Mouse (Mus musculus): ENCODE measurements at regions not wholly inside any gene's neighbourhood (a gene's known extent, or its start where the extent isn't known, plus 50 kb on each side); places are given as distances from the start of the nearest gene placed in this dataset.

GRCm38 (mm10) chr10:9204096-9204495 lies 318.2 kb upstream of the Sash1 start:
- no peak for TF ChIP-seq CTCF (IDR thresholded peaks at IDR 0.05; ENCODE audit: low read depth, low read length)
- TF ChIP-seq POLR2A (IDR thresholded peaks at IDR 0.05; ENCODE audit: borderline replicate concordance, low read depth, low read length) = no peak
- no peaks in the 10 kb centered on the region for H3K4me1 ChIP-seq (ENCODE audit: control insufficient read depth, insufficient read depth, low read length)
- no peak overlapping the region for H3K4me3 ChIP-seq (ENCODE audit: insufficient read depth, low read length)
- H3K27ac ChIP-seq (ENCODE audit: insufficient read depth, low read depth, low read length) = no peak overlapping the region

- H3K27ac ChIP-seq (ENCODE audit: insufficient read depth, low read depth, low read length) = no peak overlapping the region
- no peaks in the 10 kb centered on the region for H3K4me1 ChIP-seq (ENCODE audit: control insufficient read depth, insufficient read depth, low read length)
- TF ChIP-seq CTCF (IDR thresholded peaks at IDR 0.05; ENCODE audit: low read depth, low read length) = no peak
- no peak for TF ChIP-seq POLR2A (IDR thresholded peaks at IDR 0.05; ENCODE audit: borderline replicate concordance, low read depth, low read length)
- no peak overlapping the region for H3K4me3 ChIP-seq (ENCODE audit: insufficient read depth, low read length)
These were observed 317.5 kb upstream of the Sash1 start for GRCm38 (mm10) chr10:9203323-9203722.

GRCm38 (mm10) chr10:9202922-9203321 lies 317.1 kb upstream of the Sash1 start:
- Histone ChIP-seq H3K27ac (ENCODE audit: insufficient read depth, low read depth, low read length) (no peak overlapping the region), H3K4me1 (ENCODE audit: control insufficient read depth, insufficient read depth, low read length) (no peaks in the 10 kb centered on the region), H3K4me3 (ENCODE audit: insufficient read depth, low read length) (no peak overlapping the region)
- TF ChIP-seq CTCF (IDR thresholded peaks at IDR 0.05; ENCODE audit: low read depth, low read length) = no peak
- TF ChIP-seq POLR2A (IDR thresholded peaks at IDR 0.05; ENCODE audit: borderline replicate concordance, low read depth, low read length) = no peak

GRCm38 (mm10) chr10:9174997-9175396 lies 289.1 kb upstream of the Sash1 start:
- Histone ChIP-seq H3K4me1 (ENCODE audit: control insufficient read depth, insufficient read depth, low read length) (no peaks in the 10 kb centered on the region), H3K4me3 (ENCODE audit: insufficient read depth, low read length) (no peak overlapping the region), H3K27ac (ENCODE audit: insufficient read depth, low read depth, low read length) (no peak overlapping the region)
- no peak for TF ChIP-seq CTCF (IDR thresholded peaks at IDR 0.05; ENCODE audit: low read depth, low read length)
- TF ChIP-seq POLR2A (IDR thresholded peaks at IDR 0.05; ENCODE audit: borderline replicate concordance, low read depth, low read length) = no peak

GRCm38 (mm10) chr10:9173509-9173908 lies 287.6 kb upstream of the Sash1 start:
- no peak overlapping the region for H3K4me3 ChIP-seq (ENCODE audit: insufficient read depth, low read length)
- no peak overlapping the region for H3K27ac ChIP-seq (ENCODE audit: insufficient read depth, low read depth, low read length)
- no peaks in the 10 kb centered on the region for H3K4me1 ChIP-seq (ENCODE audit: control insufficient read depth, insufficient read depth, low read length)
- no peak for TF ChIP-seq CTCF (IDR thresholded peaks at IDR 0.05; ENCODE audit: low read depth, low read length)
- TF ChIP-seq POLR2A (IDR thresholded peaks at IDR 0.05; ENCODE audit: borderline replicate concordance, low read depth, low read length) = no peak

GRCm38 (mm10) chr10:9168725-9169124 lies 282.9 kb upstream of the Sash1 start:
- Histone ChIP-seq H3K4me1 (ENCODE audit: control insufficient read depth, insufficient read depth, low read length) (no peaks in the 10 kb centered on the region), H3K27ac (ENCODE audit: insufficient read depth, low read depth, low read length) (no peak overlapping the region), H3K4me3 (ENCODE audit: insufficient read depth, low read length) (no peak overlapping the region)
- TF ChIP-seq POLR2A (IDR thresholded peaks at IDR 0.05; ENCODE audit: borderline replicate concordance, low read depth, low read length) = no peak
- TF ChIP-seq CTCF (IDR thresholded peaks at IDR 0.05; ENCODE audit: low read depth, low read length) = no peak

- TF ChIP-seq POLR2A (IDR thresholded peaks at IDR 0.05; ENCODE audit: borderline replicate concordance, low read depth, low read length) = no peak
- TF ChIP-seq CTCF (IDR thresholded peaks at IDR 0.05; ENCODE audit: low read depth, low read length) = no peak
- Histone ChIP-seq H3K27ac (ENCODE audit: insufficient read depth, low read depth, low read length) (no peak overlapping the region), H3K4me3 (ENCODE audit: insufficient read depth, low read length) (no peak overlapping the region), H3K4me1 (ENCODE audit: control insufficient read depth, insufficient read depth, low read length) (no peaks in the 10 kb centered on the region)
These were observed 280.1 kb upstream of the Sash1 start for GRCm38 (mm10) chr10:9166017-9166416.

- Histone ChIP-seq H3K27ac (ENCODE audit: insufficient read depth, low read depth, low read length) (no peak overlapping the region), H3K4me1 (ENCODE audit: control insufficient read depth, insufficient read depth, low read length) (no peaks in the 10 kb centered on the region), H3K4me3 (ENCODE audit: insufficient read depth, low read length) (no peak overlapping the region)
- TF ChIP-seq POLR2A (IDR thresholded peaks at IDR 0.05; ENCODE audit: borderline replicate concordance, low read depth, low read length) = no peak
- no peak for TF ChIP-seq CTCF (IDR thresholded peaks at IDR 0.05; ENCODE audit: low read depth, low read length)
These were observed 279.7 kb upstream of the Sash1 start for GRCm38 (mm10) chr10:9165598-9165997.

- H3K4me3 ChIP-seq (ENCODE audit: insufficient read depth, low read length) = no peak overlapping the region
- no peak overlapping the region for H3K27ac ChIP-seq (ENCODE audit: insufficient read depth, low read depth, low read length)
- no peak for TF ChIP-seq CTCF (IDR thresholded peaks at IDR 0.05; ENCODE audit: low read depth, low read length)
- no peak for TF ChIP-seq POLR2A (IDR thresholded peaks at IDR 0.05; ENCODE audit: borderline replicate concordance, low read depth, low read length)
- no peaks in the 10 kb centered on the region for H3K4me1 ChIP-seq (ENCODE audit: control insufficient read depth, insufficient read depth, low read length)
These were observed 278.5 kb upstream of the Sash1 start for GRCm38 (mm10) chr10:9164333-9164732.

- TF ChIP-seq POLR2A (IDR thresholded peaks at IDR 0.05; ENCODE audit: borderline replicate concordance, low read depth, low read length) = no peak
- no peak for TF ChIP-seq CTCF (IDR thresholded peaks at IDR 0.05; ENCODE audit: low read depth, low read length)
- Histone ChIP-seq H3K27ac (ENCODE audit: insufficient read depth, low read depth, low read length) (no peak overlapping the region), H3K4me3 (ENCODE audit: insufficient read depth, low read length) (no peak overlapping the region), H3K4me1 (ENCODE audit: control insufficient read depth, insufficient read depth, low read length) (no peaks in the 10 kb centered on the region)
These were observed 275.7 kb upstream of the Sash1 start for GRCm38 (mm10) chr10:9161597-9161996.
